Mouse (Mus musculus) forebrain, embryonic 10.5 days (tissue): ENCODE results near the gene Vezt. TPM values are rescaled to one million over a fixed set of nuclear protein-coding genes. Genes with fewer than 3 reads are reported as not detected.

Experiments
- DNase-seq: peaks from one replicate; pipeline ENCODE4 v3.0.0-alpha.2; 2017; ENCODE audit warnings: low spot score; ENCODE audit errors: extremely low spot score
- H3K27ac ChIP-seq: fragments of 300-500 bp; sonication (generic); 2 replicates; pipeline ENCODE4 v1.5.1; 2016; ENCODE audit warnings: mild to moderate bottlenecking
- H3K27me3 ChIP-seq: fragments of 300-500 bp; sonication (generic); 2 replicates; pipeline ENCODE4 v1.6.1; 2016; ENCODE audit warnings: mild to moderate bottlenecking; ENCODE audit not compliant: poor library complexity, severe bottlenecking
- H3K36me3 ChIP-seq: fragments of 300-500 bp; sonication (generic); replicated peaks from 2 replicates; pipeline ENCODE4 v1.6.1; 2016; ENCODE audit warnings: mild to moderate bottlenecking, moderate library complexity
- H3K4me1 ChIP-seq: fragments of 300-500 bp; sonication (generic); 2 replicates; pipeline ENCODE4 v1.6.1; 2016
- H3K4me3 ChIP-seq: fragments of 300-500 bp; sonication (generic); 2 replicates; pipeline ENCODE4 v1.5.1; 2016; ENCODE audit warnings: mild to moderate bottlenecking, moderate library complexity
- H3K9me3 ChIP-seq: fragments of 300-500 bp; sonication (generic); 2 replicates; pipeline ENCODE4 v1.6.1; 2016; ENCODE audit warnings: mild to moderate bottlenecking, moderate library complexity
- WGBS: fragments of 180-500 bp; shearing (Covaris S2); methylation state at CpG from one replicate; pipeline ENCODE4 v1.1.7; 2016; 5-methylcytosine and 5-hydroxymethylcytosine counted together
- polyA plus RNA-seq: library from polyadenylated mRNA; unstranded; fragments of >200 nt; fragmentation: Nextera tagmentation; extraction: Ambion mirVana; gene quantifications from 2 replicates; pipeline ENCODE4 v1.2.1, GENCODE M21; 2016

The Vezt gene
- polyA plus RNA-seq, 1 experiment from 2014 or later: 28.9 TPM

DNA sequence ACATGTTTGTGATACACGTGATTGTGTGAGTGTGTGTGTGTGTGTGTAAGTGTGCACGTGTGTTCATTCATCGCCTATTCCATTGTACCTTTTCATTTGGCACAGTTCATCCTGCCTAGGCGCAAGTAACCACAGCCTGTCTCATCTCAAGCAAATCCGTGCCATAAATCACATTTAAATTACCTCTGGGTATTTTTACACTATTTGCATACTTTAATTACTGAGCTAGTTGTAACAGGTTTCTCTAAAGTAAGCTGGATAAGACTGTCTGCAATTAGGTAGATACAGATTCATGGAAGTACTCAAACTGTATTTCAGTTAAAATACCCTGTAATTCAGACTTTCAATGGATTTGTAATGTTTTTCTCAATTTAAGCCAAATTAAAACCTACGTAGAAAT, 20.9 kb upstream of the Vezt start:
- Histone ChIP-seq H3K36me3 (no peaks in the 10 kb centered on the region), H3K27me3 (no peaks in the 10 kb centered on the region), H3K9me3 (no peaks in the 10 kb centered on the region), H3K4me1 (no peaks in the 10 kb centered on the region), H3K4me3 (no peak overlapping the region), H3K27ac (no peak overlapping the region)
- no peak for DNase-seq
- whole genome bisulfite sequencing: 96% methylated on average over 6 of the region's 6 CpGs

DNA sequence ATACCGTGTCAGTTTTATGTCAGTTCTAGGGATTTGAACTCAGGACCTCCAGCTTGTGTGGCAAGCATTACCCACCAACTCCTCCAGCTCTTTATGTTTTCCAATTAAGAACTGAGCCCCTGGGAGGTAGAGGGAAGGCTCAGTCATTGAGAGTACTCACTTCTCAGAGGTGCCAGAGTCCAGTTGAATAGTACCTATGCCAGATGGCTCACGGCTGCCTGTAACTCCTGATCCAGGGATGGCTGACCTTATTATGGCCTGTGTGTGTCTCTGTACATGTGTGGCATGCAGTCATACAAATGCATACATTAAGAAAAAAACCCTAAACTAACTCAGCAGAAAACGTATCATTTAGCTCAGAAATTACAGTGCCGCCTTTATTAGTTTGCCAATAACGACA, 15.1 kb upstream of the Vezt start:
- 96% methylated on average over 5 of the region's 5 CpGs for WGBS
- no peak overlapping the region for H3K27ac ChIP-seq

DNA sequence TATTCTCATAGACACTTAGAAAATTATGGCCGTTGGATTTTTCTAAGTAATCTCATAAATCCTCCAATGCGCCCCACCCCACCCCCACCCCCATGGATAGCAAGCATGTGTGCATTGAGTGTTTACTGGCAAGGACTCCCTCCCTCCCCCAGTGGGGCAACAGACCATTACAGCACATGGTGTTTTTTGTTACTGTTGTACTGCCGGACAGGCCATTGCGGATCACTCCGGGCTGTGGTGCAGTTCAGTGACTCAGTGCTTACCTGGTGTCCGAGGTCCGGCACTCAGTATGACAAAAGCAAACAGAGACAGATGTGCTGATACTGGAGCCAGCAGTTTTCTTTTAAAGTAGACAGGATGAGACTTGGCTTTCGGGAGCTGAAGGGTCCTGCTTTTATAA, 13.5 kb upstream of the Vezt start:
- Histone ChIP-seq H3K27me3 (no peaks in the 10 kb centered on the region), H3K9me3 (no peaks in the 10 kb centered on the region), H3K27ac (no peak overlapping the region), H3K4me3 (no peak overlapping the region), H3K36me3 (peaks cover 27% of the 10 kb centered on the region), H3K4me1 (peaks cover 16% of the 10 kb centered on the region)
- WGBS: 88% methylated on average over 8 of the region's 8 CpGs
- no peak for DNase-seq

More for the DNA sequence above, 15.1 kb upstream of the Vezt start:
- 0 out of 2 replicates have a peak, but pooled peaks cover 8% of the 10 kb centered on the region for H3K4me1 ChIP-seq
- no peak overlapping the region for H3K4me3 ChIP-seq
- no peaks in the 10 kb centered on the region for H3K27me3 ChIP-seq
- no peaks in the 10 kb centered on the region for H3K9me3 ChIP-seq
- DNase-seq: no peak
- peaks cover 11% of the 10 kb centered on the region for H3K36me3 ChIP-seq

DNA sequence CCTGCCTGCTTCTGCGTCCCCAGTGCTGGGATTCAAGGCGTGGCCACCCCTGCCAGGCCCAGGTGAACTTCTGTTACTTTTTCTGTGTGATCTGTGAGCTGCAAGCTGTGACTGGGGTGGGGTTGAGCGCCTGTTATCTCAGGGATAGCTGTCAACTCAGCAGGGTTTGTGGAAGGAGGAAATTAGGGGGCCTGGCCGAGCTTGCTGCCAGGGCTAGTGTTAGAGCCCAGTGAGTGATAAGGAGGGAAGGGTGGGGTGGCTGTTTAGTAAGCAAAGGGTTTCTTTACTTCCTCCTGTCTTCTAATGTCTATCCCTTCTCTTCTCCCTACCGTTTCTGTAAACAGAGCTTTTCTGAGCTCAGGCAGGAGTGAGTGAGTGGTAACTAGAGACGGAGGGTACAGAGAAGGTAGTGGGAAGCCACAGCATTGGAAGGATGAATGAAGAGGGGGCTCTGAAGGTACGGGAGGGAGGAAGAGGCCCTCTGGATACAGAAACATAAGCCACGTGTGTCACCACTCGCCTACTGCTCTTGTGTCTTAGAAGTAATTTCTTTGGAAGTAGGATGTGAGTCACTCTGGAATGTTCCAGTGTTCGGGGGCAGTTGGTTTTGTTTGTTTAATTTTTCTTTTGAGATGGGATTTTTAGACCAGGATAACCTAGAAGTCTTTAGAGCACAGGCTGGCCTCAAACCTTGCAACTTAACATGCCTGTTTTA, 12.4 kb upstream of the Vezt start:
- Histone ChIP-seq H3K4me3 (no peak overlapping the region), H3K9me3 (no peaks in the 10 kb centered on the region), H3K27ac (no peak overlapping the region), H3K4me1 (peaks cover 26% of the 10 kb centered on the region), H3K27me3 (no peaks in the 10 kb centered on the region), H3K36me3 (peaks cover 30% of the 10 kb centered on the region)
- no peak for DNase-seq
- WGBS: 75% methylated on average over 10 of the region's 10 CpGs

DNA sequence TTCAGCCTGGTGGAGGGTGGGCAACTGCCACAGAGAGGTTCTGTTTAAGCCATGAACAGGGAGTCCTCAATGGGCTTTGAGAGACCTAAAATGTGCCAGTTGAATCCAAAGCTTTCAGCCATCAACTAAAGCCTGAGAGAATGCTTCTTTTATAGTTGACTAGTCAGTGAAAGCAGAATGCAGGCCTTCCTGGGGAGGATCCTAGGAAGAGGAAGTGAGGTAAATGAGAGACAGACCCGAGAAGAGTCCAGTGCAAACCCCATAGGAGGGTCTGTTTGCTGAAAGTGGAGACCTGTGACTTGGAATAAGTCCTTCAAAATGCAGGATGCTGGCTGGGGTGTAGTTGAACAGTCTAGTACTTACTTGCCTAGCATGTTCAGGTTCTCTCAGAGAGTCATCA, 11.4 kb upstream of the Vezt start:
- Histone ChIP-seq H3K9me3 (no peaks in the 10 kb centered on the region), H3K36me3 (peaks cover 30% of the 10 kb centered on the region), H3K27me3 (no peaks in the 10 kb centered on the region), H3K4me1 (peaks cover 26% of the 10 kb centered on the region), H3K4me3 (no peak overlapping the region), H3K27ac (no peak overlapping the region)
- no peak for DNase-seq
- WGBS: 66% methylated on average over 1 of the region's 1 CpGs

- Histone ChIP-seq H3K4me3 (no peak overlapping the region), H3K4me1 (peaks cover 26% of the 10 kb centered on the region), H3K9me3 (no peaks in the 10 kb centered on the region), H3K27ac (no peak overlapping the region), H3K27me3 (no peaks in the 10 kb centered on the region), H3K36me3 (peaks cover 30% of the 10 kb centered on the region)
- 92% methylated on average over 13 of the region's 13 CpGs for WGBS
- no peak for DNase-seq
Measured at GRCm38 (mm10) chr10:94045301-94045700, 9.7 kb upstream of the Vezt start.

GRCm38 (mm10) chr10:94043908-94044307, 8.3 kb upstream of the Vezt start:
- H3K4me1 ChIP-seq: peaks cover 26% of the 10 kb centered on the region
- no peaks in the 10 kb centered on the region for H3K27me3 ChIP-seq
- H3K4me3 ChIP-seq: no peak overlapping the region
- H3K36me3 ChIP-seq: peaks cover 30% of the 10 kb centered on the region
- no peaks in the 10 kb centered on the region for H3K9me3 ChIP-seq
- no peak for DNase-seq
- 28% methylated on average over 10 of the region's 10 CpGs for WGBS
- H3K27ac ChIP-seq: no peak overlapping the region

DNA sequence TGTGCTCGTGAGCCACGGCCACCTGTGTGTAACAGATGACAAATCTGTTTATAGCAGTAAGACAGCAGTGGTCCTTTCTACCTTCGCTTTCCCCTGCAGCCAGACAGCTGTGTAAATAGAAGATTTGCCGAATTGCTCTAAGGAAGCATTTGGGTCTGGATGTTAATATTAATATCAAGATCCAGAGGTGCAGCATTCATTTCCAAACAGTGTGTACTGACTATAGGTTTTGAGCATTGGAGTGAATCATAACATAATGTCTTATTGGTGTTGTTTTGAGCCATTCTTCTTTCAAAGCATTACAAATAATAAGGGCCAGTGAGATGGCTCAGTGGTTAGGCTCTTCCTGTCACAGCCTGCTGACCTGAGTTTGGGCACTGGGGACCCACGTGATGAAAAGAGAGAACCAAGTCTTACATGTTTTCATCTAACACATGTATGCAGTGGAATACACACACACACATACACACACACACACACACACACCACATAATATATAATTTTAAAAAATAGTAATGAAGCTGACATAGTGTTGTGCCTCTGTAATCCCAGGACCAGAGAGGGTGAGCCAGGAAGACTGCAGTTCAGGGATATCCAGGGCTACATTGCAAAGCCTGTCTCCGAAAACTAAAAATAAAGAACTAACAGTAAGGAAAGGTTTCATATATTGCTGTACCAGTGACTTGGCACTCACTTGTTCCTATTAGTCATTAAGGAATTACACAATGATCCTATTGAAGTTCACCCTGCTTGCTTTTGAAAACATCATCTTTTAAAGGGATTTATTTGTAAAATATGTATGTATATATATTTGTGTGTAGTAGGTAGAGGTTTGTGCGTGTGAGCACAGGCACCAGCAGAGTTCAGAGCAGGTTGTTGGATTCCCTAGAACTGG, 3.0 kb upstream of the Vezt start:
- WGBS: 74% methylated on average over 7 of the region's 7 CpGs
- DNase-seq: no peak
- H3K4me3 ChIP-seq: no peak overlapping the region
- H3K27ac ChIP-seq: no peak overlapping the region
- H3K36me3 ChIP-seq: no peaks in the 10 kb centered on the region
- no peaks in the 10 kb centered on the region for H3K9me3 ChIP-seq
- no peaks in the 10 kb centered on the region for H3K27me3 ChIP-seq
- H3K4me1 ChIP-seq: peaks cover 29% of the 10 kb centered on the region

- Histone ChIP-seq H3K27ac (no peak overlapping the region), H3K4me1 (peaks cover 32% of the 10 kb centered on the region), H3K9me3 (no peaks in the 10 kb centered on the region), H3K27me3 (no peaks in the 10 kb centered on the region), H3K36me3 (no peaks in the 10 kb centered on the region), H3K4me3 (no peak overlapping the region)
- no peak for DNase-seq
- 92% methylated on average over 4 of the region's 4 CpGs for WGBS
Measured at GRCm38 (mm10) chr10:94037596-94037995, 2.0 kb upstream of the Vezt start.

GRCm38 (mm10) chr10:94037196-94037595, 1.6 kb upstream of the Vezt start:
- Histone ChIP-seq H3K27ac (no peak overlapping the region), H3K4me3 (peak overlapping the region; percentile 90), H3K9me3 (no peaks in the 10 kb centered on the region), H3K36me3 (no peaks in the 10 kb centered on the region), H3K27me3 (no peaks in the 10 kb centered on the region), H3K4me1 (peaks cover 32% of the 10 kb centered on the region)
- WGBS: 55% methylated on average over 9 of the region's 9 CpGs
- DNase-seq: no peak

GRCm38 (mm10) chr10:94036375-94036758, 750 bp upstream of the Vezt start:
- H3K36me3 ChIP-seq: no peaks in the 10 kb centered on the region

GRCm38 (mm10) chr10:94034876-94035657, 550 bp downstream of the Vezt start:
- Histone ChIP-seq H3K4me3 (peak overlapping the region; percentile 90), H3K27ac (peak overlapping the region; percentile 92), H3K9me3 (no peaks in the 10 kb centered on the region), H3K27me3 (no peaks in the 10 kb centered on the region), H3K36me3 (peaks cover 7% of the 10 kb centered on the region), H3K4me1 (peaks cover 32% of the 10 kb centered on the region)
- peak; percentile 73 for DNase-seq
- 2% methylated on average over 30 of the region's 30 CpGs for whole genome bisulfite sequencing

More at GRCm38 (mm10) chr10:94036375-94036758, 750 bp upstream of the Vezt start:
- peaks cover 32% of the 10 kb centered on the region for H3K4me1 ChIP-seq
- H3K27ac ChIP-seq: peak overlapping the region; percentile 92
- no peak for DNase-seq
- H3K9me3 ChIP-seq: no peaks in the 10 kb centered on the region
- no peaks in the 10 kb centered on the region for H3K27me3 ChIP-seq
- peak overlapping the region; percentile 90 for H3K4me3 ChIP-seq
- under 1% methylated on average over 32 of the region's 32 CpGs for WGBS
